12 mouse cellular contexts compared by ENCODE assay signal in the genomic region with DNA sequence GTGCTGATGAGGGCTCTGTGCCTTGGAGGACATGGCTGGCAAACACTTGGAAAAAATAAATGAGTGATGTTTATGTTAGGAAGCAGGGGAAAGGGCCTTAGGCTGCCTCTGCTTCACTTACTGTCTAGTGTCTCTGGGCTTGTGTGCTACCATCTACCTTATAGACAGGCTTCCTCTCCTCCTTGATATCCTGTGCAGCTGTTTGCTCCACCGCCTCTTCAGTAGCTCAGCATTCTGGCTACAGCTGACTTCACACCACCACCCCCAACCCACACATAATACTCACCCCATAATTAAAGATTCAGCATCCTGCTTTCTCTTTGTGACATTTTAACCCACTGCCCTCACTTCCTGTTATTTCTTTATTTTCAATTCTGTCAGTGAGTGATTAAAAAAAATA.
A peak's percentile ranks its signal among the peaks of the same experiment; 100 is the strongest.
DNase-seq lines count a peak whose midpoint lies in the region; ATAC-seq and TF ChIP-seq lines count a peak whose summit lies in the region.
"Had no signal": no experiment of that assay in that cellular context is flagged by ENCODE, and none has a peak within 500 bp of the region (broad histone marks: within the 10 kb centered on the region; RNA-seq: fewer than 3 reads in every experiment).

No protein-coding gene starts in this region.

- no peak for DNase-seq in kidney, adult 18-20 months
- peak; percentile 71 for DNase-seq in MEL (ENCODE audit: low read depth, low spot score)
- peak; percentile 67 for DNase-seq in thymus, adult 2 months
- DNase-seq in midbrain, postnatal 0 days (ENCODE audit: low spot score), result no peak
- DNase-seq in urinary bladder, postnatal 10 days (ENCODE audit: low spot score), result no peak
- DNase-seq: cerebellum, adult 8-10 months; right cerebral cortex, postnatal 14 days had no signal

- peak; percentile 58; the same call in 1 of the 2 replicates for ATAC-seq in kidney, embryonic 14.5 days (ENCODE audit: low FRiP score, low TSS enrichment)
- no peak for ATAC-seq in midbrain, postnatal 0 days (ENCODE audit: low FRiP score)
- no peak for ATAC-seq in midbrain, embryonic 15.5 days (replicated peaks)

- 40% methylated on average over 1 of the region's 1 CpGs for WGBS in kidney, embryonic 14.5 days
- 47% methylated on average over 1 of the region's 1 CpGs for WGBS in macrophage (ENCODE audit: missing documents)
- 4% methylated on average over 1 of the region's 1 CpGs for WGBS in thymus, adult 2 months
- WGBS in midbrain, postnatal 0 days, result 71% methylated on average over 1 of the region's 1 CpGs
- WGBS in midbrain, embryonic 15.5 days, result 68% methylated on average over 1 of the region's 1 CpGs

- TF ChIP-seq CTCF in MEL (IDR thresholded peaks at IDR 0.05 in 2 of 3, conservative IDR thresholded peaks at IDR 0.05 in 1 of 3; ENCODE audit: control insufficient read depth in 1 of 3, insufficient read depth in 1 of 3, low read depth in 2 of 3, low read length in 3 of 3, poor library complexity in 1 of 3, severe bottlenecking in 1 of 3), result no peak
- TF ChIP-seq CTCF in thymus, adult 2 months (IDR thresholded peaks at IDR 0.05; ENCODE audit: borderline replicate concordance, control insufficient read depth, extremely low read depth, insufficient read depth, low read length, poor library complexity), result no peak
- no peak for TF ChIP-seq CTCF in midbrain, postnatal 0 days (IDR thresholded peaks at IDR 0.05)

- H3K4me3 ChIP-seq in kidney, embryonic 14.5 days (ENCODE audit: low read length), result no peak overlapping the region
- H3K4me3 ChIP-seq in MEL (ENCODE audit: control insufficient read depth in 1 of 2, insufficient read depth in 1 of 2, low read depth in 2 of 2, low read length in 2 of 2), result peak overlapping the region; percentile 12 to 39
- no peak overlapping the region for H3K4me3 ChIP-seq in macrophage (ENCODE audit: inconsistent target)
- no peak overlapping the region for H3K4me3 ChIP-seq in thymus, adult 2 months (ENCODE audit: control insufficient read depth, insufficient read depth, low read length)
- no peak overlapping the region for H3K4me3 ChIP-seq in midbrain, postnatal 0 days (ENCODE audit: low read depth, low read length)
- H3K4me3 ChIP-seq in midbrain, embryonic 15.5 days, result no peak overlapping the region

- H3K9ac ChIP-seq in kidney, embryonic 14.5 days (ENCODE audit: low read depth, low read length), result no peak overlapping the region
- H3K9ac ChIP-seq in MEL (ENCODE audit: control insufficient read depth, low read depth, low read length, poor library complexity, severe bottlenecking), result peak overlapping the region; percentile 57
- no peak overlapping the region for H3K9ac ChIP-seq in midbrain, postnatal 0 days (replicated peaks; ENCODE audit: low read length, poor library complexity, severe bottlenecking)
- no peak overlapping the region for H3K9ac ChIP-seq in midbrain, embryonic 15.5 days
- H3K9ac ChIP-seq: hindbrain, embryonic 14.5 days had no signal

- H3K36me3 ChIP-seq in kidney, embryonic 14.5 days (ENCODE audit: control insufficient read depth, insufficient read depth, low read length), result no peaks in the 10 kb centered on the region
- H3K36me3 ChIP-seq in MEL (ENCODE audit: control insufficient read depth in 1 of 2, insufficient read depth in 2 of 2, low read length in 2 of 2) (peaks cover 0 to 49% of the 10 kb centered on the region in 2 experiments; a peak in 2 of 4 replicates), macrophage (ENCODE audit: inconsistent target) (no peaks in the 10 kb centered on the region)
- no peaks in the 10 kb centered on the region for H3K36me3 ChIP-seq in thymus, adult 2 months (ENCODE audit: control insufficient read depth, insufficient read depth, low read length)
- H3K36me3 ChIP-seq in midbrain, postnatal 0 days (ENCODE audit: insufficient read depth, low read length), result no peaks in the 10 kb centered on the region
- H3K36me3 ChIP-seq in midbrain, embryonic 15.5 days (replicated peaks), result no peaks in the 10 kb centered on the region

- TF ChIP-seq EP300 in MEL (IDR thresholded peaks at IDR 0.05; ENCODE audit: low read depth in 1 of 2, low read length in 2 of 2), result 0 out of 4 replicates have a peak, but pooled peaks of 1 of the 2 experiments have one; percentile 24

- H3K27ac ChIP-seq in kidney, embryonic 14.5 days (ENCODE audit: low read depth, low read length), result no peak overlapping the region
- H3K27ac ChIP-seq in MEL (ENCODE audit: control insufficient read depth, low read depth, low read length), result peak overlapping the region; percentile 98
- H3K27ac ChIP-seq in macrophage, result peak overlapping the region; percentile 69
- H3K27ac ChIP-seq in thymus, adult 2 months (ENCODE audit: control insufficient read depth, insufficient read depth, low read length), result peak overlapping the region; percentile 19
- H3K27ac ChIP-seq in midbrain, postnatal 0 days (ENCODE audit: low read depth, low read length), result no peak overlapping the region
- H3K27ac ChIP-seq in midbrain, embryonic 15.5 days, result no peak overlapping the region
- H3K27ac ChIP-seq: hindbrain, embryonic 14.5 days had no signal

- H3K4me1 ChIP-seq in kidney, embryonic 14.5 days (ENCODE audit: control insufficient read depth, insufficient read depth, low read length), result peaks cover 3% of the 10 kb centered on the region; the same call in 1 of the 2 replicates
- peaks cover 29 to 35% of the 10 kb centered on the region in 2 experiments for H3K4me1 ChIP-seq in MEL (ENCODE audit: control insufficient read depth in 1 of 2, insufficient read depth in 2 of 2, low read length in 2 of 2)
- peaks cover 22% of the 10 kb centered on the region for H3K4me1 ChIP-seq in thymus, adult 2 months (replicated peaks; ENCODE audit: control insufficient read depth, insufficient read depth, low read length)
- no peaks in the 10 kb centered on the region for H3K4me1 ChIP-seq in midbrain, postnatal 0 days (ENCODE audit: insufficient read depth, low read length)
- no peaks in the 10 kb centered on the region for H3K4me1 ChIP-seq in midbrain, embryonic 15.5 days

- no peaks in the 10 kb centered on the region for H3K9me3 ChIP-seq in kidney, embryonic 14.5 days (ENCODE audit: control insufficient read depth, low read length)
- no peaks in the 10 kb centered on the region for H3K9me3 ChIP-seq in MEL (replicated peaks; ENCODE audit: insufficient read depth, low read length)
- no peaks in the 10 kb centered on the region for H3K9me3 ChIP-seq in midbrain, postnatal 0 days (ENCODE audit: low read length)
- H3K9me3 ChIP-seq in midbrain, embryonic 15.5 days, result no peaks in the 10 kb centered on the region

- TF ChIP-seq POLR2A in MEL (IDR thresholded peaks at IDR 0.05; ENCODE audit: control insufficient read depth in 1 of 2, insufficient read depth in 1 of 2, low read depth in 1 of 2, low read length in 2 of 2, poor library complexity in 1 of 2), result no peak
- no peak for TF ChIP-seq POLR2A in thymus, adult 2 months (IDR thresholded peaks at IDR 0.05; ENCODE audit: control insufficient read depth, extremely low read depth, insufficient read depth, low read length, poor library complexity)

- no peaks in the 10 kb centered on the region; the same call in 1 of the 2 replicates for H3K79me2 ChIP-seq in MEL (ENCODE audit: control insufficient read depth, insufficient read depth, low read length, poor library complexity)
- H3K79me2 ChIP-seq in macrophage (ENCODE audit: inconsistent target), result no peaks in the 10 kb centered on the region

- no peak for TF ChIP-seq RAD21 in MEL (IDR thresholded peaks at IDR 0.05; ENCODE audit: low read depth, low read length)

- H3K27me3 ChIP-seq in kidney, embryonic 14.5 days (ENCODE audit: control insufficient read depth, insufficient read depth, low read length), result no peaks in the 10 kb centered on the region
- no peaks in the 10 kb centered on the region for H3K27me3 ChIP-seq in MEL (ENCODE audit: control insufficient read depth in 1 of 2, insufficient read depth in 2 of 2, low read length in 2 of 2)
- H3K27me3 ChIP-seq in thymus, adult 2 months (ENCODE audit: control insufficient read depth, insufficient read depth, low read length), result no peaks in the 10 kb centered on the region
- H3K27me3 ChIP-seq in midbrain, postnatal 0 days (ENCODE audit: insufficient read depth, low read length), result no peaks in the 10 kb centered on the region
- H3K27me3 ChIP-seq in midbrain, embryonic 15.5 days (replicated peaks), result no peaks in the 10 kb centered on the region

- H3K4me2 ChIP-seq in kidney, embryonic 14.5 days (replicated peaks; ENCODE audit: low read depth, low read length), result no peak overlapping the region
- no peak overlapping the region for H3K4me2 ChIP-seq in midbrain, postnatal 0 days (ENCODE audit: low read depth, low read length, poor library complexity, severe bottlenecking)
- no peak overlapping the region for H3K4me2 ChIP-seq in midbrain, embryonic 15.5 days
- H3K4me2 ChIP-seq: hindbrain, embryonic 14.5 days; midbrain, embryonic 11.5 days had no signal

TF ChIP-seq in MEL, 35 proteins besides CTCF, POLR2A, EP300 and RAD21:
- 0 out of 2 replicates have a peak, but pooled peaks have one; percentile 6 for TF ChIP-seq MAX (IDR thresholded peaks at IDR 0.05; ENCODE audit: low read length)
- TF ChIP-seq BHLHE40 (IDR thresholded peaks at IDR 0.05; ENCODE audit: borderline replicate concordance, low read depth, low read length), result no peak
- TF ChIP-seq ETS1 (IDR thresholded peaks at IDR 0.05; ENCODE audit: low read depth, low read length), result peak; percentile 82

Comparison
In these comparisons a context has a peak if more than half of its experiments do, and no peak if none do; other contexts are left out.
1. H3K27ac ChIP-seq: peak in MEL (single experiment), macrophage (single experiment) and thymus, adult 2 months (single experiment); none in kidney, embryonic 14.5 days (single experiment), midbrain, postnatal 0 days (single experiment) and midbrain, embryonic 15.5 days (single experiment).
2. H3K4me3 ChIP-seq: peak in MEL (2 of 2); none in kidney, embryonic 14.5 days (single experiment), macrophage (single experiment), thymus, adult 2 months (single experiment), midbrain, postnatal 0 days (single experiment) and midbrain, embryonic 15.5 days (single experiment).
3. DNase-seq: peak in MEL (single experiment) and thymus, adult 2 months (single experiment); none in kidney, adult 18-20 months (single experiment), midbrain, postnatal 0 days (single experiment) and urinary bladder, postnatal 10 days (single experiment).